Mouse (Mus musculus) spleen, postnatal 14 days (tissue): Measurements from ENCODE around the gene Hist1h1t.

Experiments used
- DNase-seq, 2 experiments: peaks; one replicate each; pipeline ENCODE4 v3.0.0; 2021 to 2022; ENCODE audit warnings: low spot score in 2 of 2

Hist1h1t gene

DNA sequence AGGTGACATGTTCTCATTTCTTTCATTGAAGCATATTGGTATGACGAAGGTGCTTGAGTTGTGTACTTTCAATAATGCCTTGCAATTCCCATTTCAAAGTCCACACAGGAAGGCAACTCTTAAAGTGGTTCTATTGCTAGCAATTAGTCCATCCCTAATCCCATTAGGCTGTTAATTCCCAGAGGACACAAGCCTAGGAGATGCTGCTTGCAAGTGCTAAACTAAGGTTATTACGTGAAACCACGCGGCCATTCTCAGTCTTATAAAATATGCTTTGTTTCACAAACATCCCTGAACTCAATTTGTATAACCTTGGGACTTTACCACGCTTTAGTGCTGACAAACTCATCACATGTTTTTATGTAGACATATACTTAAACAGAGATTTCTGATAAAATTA lies 41.5 kb downstream of the Hist1h1t start:
- DNase-seq: no peak

GRCm38 (mm10) chr13:23738041-23738440 lies 42.4 kb downstream of the Hist1h1t start:
- DNase-seq: no peak

DNA sequence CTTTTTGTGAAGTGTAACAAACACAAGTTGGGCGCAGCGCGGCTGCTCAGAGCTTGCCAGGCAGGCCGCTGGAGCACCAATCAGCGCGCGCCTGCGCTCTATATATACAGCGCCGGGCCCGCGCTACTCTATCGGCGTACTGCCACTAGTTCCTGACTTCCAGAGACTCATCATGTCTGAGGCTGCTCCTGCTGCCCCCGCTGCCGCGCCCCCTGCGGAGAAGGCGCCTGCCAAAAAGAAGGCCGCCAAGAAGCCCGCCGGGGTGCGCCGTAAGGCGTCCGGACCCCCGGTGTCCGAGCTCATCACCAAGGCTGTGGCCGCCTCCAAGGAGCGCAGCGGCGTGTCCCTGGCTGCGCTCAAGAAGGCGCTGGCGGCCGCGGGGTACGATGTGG lies 43.1 kb downstream of the Hist1h1t start, which contains the start of gene Hist1h1c:
Hist1h1c (plus strand) TSS at position 132 of the 392 bp plus-strand sequence.
- DNase-seq: peak; percentile 94 to 98

- peak; percentile 85 to 90 for DNase-seq
These were observed 43.7 kb downstream of the Hist1h1t start for GRCm38 (mm10) chr13:23739069-23739921.

DNA sequence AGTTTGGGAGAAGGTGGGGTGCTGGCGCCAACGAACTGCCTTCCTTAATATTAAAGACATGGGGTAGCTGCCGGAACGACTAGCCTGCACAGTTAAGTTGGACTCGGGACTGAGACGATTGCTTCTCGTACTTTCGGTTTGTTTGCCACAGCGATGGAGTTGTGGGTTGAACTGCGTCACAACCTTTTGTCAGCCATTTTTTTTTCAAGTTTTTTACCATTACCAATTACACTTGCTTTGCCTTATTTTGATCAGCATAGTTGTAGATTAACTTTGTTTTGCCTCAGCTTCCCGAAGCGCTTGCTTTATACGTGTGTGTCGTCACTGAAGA lies 44.3 kb downstream of the Hist1h1t start:
- DNase-seq: no peak

GRCm38 (mm10) chr13:23740256-23740840 lies 44.7 kb downstream of the Hist1h1t start:
- DNase-seq: no peak

GRCm38 (mm10) chr13:23740910-23741309 lies 45.3 kb downstream of the Hist1h1t start:
- DNase-seq: no peak

- no peak for DNase-seq
These were observed 46.4 kb downstream of the Hist1h1t start for GRCm38 (mm10) chr13:23742007-23742406.

DNA sequence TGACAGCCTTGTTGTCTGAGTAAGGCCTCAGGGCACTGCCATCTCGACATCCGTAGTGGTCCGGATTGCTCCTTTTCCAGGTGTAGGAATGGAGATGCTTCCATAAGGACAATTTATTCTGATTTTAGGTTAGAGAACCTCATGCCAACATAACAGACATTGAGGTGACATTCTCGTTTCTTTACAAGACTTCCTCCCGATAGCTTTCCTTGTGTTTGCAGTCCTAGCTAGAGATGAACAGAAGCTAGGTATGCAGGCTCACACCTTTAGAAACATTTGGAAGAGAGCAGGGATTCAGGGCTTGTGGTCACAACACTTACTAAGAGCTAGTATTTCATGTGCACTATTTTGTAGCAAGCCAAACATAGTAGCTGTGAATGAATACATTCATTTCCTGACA lies 47.6 kb downstream of the Hist1h1t start:
- DNase-seq: no peak

DNA sequence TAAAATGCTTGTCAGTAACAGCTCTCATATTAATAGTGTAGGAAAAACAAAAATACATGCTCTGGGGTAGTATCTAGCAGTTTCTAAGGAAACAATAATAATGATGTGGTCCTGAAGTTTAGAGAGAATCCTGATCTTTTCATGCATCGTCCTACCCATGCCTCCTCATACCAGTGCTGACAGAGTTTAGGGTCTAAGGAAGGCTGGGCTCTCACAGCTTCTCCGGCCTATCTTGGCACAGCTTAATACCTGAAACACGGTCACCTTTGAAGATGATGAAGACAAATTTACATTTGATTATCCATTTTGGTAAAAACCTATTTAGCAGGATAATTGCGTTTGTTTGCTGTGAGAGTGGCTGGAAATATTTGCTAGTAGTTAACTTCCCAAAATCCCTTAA lies 48.3 kb downstream of the Hist1h1t start:
- DNase-seq: no peak

DNA sequence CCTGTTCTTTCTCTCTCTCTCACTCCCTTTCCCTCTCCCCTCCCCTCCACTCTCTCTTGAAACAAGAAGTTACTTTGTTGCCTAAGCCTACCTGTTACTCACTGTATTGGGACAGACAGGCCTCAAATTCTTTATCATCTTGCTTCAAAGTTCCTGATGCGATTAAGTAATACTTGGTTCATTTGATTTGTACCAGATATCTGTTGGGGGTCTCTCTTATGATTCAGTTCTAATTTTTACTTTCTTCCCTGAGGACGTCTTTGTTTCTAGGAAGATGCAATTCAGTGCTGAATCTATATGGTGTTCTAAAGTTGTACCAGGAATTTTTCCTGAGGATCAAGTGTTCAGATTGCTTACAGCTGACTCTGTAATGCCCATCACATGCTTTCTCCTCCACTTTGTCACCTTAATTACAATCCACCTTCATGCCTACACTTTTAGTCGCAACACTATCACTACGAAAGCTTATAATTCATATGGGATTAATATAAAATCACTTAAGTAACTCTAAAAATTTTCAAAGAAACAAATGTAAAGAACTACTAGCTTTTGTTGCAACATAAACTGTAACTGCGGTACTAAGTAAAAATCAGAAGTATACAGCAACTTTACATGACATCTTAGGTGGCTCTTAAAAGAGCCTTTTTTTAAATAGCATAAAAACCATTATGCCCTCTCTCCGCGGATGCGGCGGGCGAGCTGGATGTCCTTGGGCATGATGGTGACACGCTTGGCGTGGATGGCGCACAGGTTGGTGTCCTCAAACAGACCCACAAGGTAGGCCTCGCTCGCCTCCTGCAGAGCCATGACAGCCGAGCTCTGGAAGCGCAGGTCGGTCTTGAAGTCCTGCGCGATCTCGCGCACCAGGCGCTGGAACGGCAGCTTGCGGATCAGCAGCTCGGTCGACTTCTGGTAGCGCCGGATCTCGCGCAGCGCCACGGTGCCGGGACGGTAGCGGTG lies 49.1 kb downstream of the Hist1h1t start:
- no peak for DNase-seq

DNA sequence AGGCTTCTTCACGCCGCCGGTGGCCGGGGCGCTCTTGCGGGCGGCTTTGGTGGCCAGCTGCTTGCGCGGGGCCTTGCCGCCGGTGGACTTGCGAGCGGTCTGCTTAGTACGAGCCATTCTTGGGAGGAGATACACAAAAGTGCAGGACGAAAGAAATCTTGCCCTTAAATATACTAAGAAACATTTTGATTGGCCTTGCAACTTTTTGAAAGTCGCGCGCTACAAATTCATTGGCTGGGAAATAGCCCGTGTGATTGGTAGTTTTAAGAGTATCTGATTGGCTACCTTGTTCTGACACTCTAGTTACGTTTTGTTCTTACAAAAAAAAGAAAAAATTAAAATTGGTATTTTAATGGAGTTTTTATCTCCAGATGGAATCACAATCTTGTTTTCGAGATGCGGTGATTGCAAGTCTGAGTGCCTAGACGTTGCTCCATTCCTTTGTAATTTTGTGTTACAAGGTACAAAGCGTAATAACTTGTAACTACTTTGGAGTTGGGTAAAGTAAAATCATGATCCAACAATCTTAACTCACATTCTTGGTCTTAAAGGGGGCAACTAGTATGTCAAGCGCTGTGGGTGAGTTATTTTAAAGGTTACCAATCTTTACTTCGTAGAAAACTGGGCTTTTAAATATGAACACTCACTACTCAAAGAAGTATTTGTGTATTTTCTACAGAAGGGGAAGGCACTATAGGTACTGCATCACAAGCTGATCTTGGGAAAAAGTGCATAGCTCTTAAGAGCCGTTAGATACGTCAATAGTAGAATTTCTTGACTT lies 50.0 kb downstream of the Hist1h1t start, which contains the start of gene Hist1h3c:
Hist1h3c (minus strand) TSS at position 222 of the 781 bp plus-strand sequence.
- DNase-seq: peak; percentile 69 to 83
